Mouse (Mus musculus) heart, embryonic 15.5 days (tissue): ENCODE results near the gene Clec2g. TPM values are rescaled to one million over a fixed set of nuclear protein-coding genes. Genes with fewer than 3 reads are reported as not detected.
"Not testable (repeated sequence)": the region's sequence is repeated elsewhere in the genome, so short reads cannot be mapped to it uniquely, and the experiment has no call there.

Experiments used
- ATAC-seq: fragments of 200-750 bp; cut with Nextera tagmentation; replicated peaks from 2 replicates; pipeline ENCODE4 v1.8.0; 2017; ENCODE audit warnings: low read depth, moderate TSS enrichment; ENCODE audit not compliant: insufficient number of reproducible peaks, insufficient read depth, low FRiP score
- H3K27ac ChIP-seq: fragments of 300-500 bp; sonication (generic); 2 replicates; pipeline ENCODE4 v1.5.1; 2015; ENCODE audit warnings: mild to moderate bottlenecking, inconsistent platforms
- H3K27me3 ChIP-seq: fragments of 300-500 bp; sonication (generic); 2 replicates; pipeline ENCODE4 v1.6.1; 2015; ENCODE audit warnings: inconsistent platforms
- H3K36me3 ChIP-seq: fragments of 300-500 bp; sonication (generic); 2 replicates; pipeline ENCODE4 v1.6.1; 2015; ENCODE audit warnings: mild to moderate bottlenecking, inconsistent platforms
- H3K4me1 ChIP-seq: fragments of 300-500 bp; sonication (generic); replicated peaks from 2 replicates; pipeline ENCODE4 v1.6.1; 2015; ENCODE audit warnings: inconsistent platforms
- H3K4me2 ChIP-seq: fragments of 300-500 bp; sonication (generic); 2 replicates; pipeline ENCODE4 v1.6.1; 2015; ENCODE audit warnings: inconsistent platforms, mild to moderate bottlenecking, moderate library complexity
- H3K4me3 ChIP-seq: fragments of 300-500 bp; sonication (generic); 2 replicates; pipeline ENCODE4 v1.5.1; 2015; ENCODE audit warnings: mild to moderate bottlenecking, inconsistent platforms
- H3K9ac ChIP-seq: fragments of 300-500 bp; sonication (generic); 2 replicates; pipeline ENCODE4 v1.6.1; 2015; ENCODE audit warnings: mild to moderate bottlenecking, inconsistent platforms
- H3K9me3 ChIP-seq: fragments of 300-500 bp; sonication (generic); replicated peaks from 2 replicates; pipeline ENCODE4 v1.6.1; 2016; ENCODE audit warnings: inconsistent platforms
- WGBS: fragments of 180-500 bp; shearing (Covaris S2); methylation state at CpG from one replicate; pipeline ENCODE4 v1.1.7; 2015; ENCODE audit warnings: mixed read lengths; 5-methylcytosine and 5-hydroxymethylcytosine counted together
- polyA plus RNA-seq: library from polyadenylated mRNA; unstranded; fragments of >200 nt; fragmentation: Nextera tagmentation; extraction: Ambion mirVana; gene quantifications from 2 replicates; pipeline ENCODE4 v1.2.1, GENCODE M21; 2015

Clec2g gene
- polyA plus RNA-seq, 1 experiment from 2014 or later, result not detected

DNA sequence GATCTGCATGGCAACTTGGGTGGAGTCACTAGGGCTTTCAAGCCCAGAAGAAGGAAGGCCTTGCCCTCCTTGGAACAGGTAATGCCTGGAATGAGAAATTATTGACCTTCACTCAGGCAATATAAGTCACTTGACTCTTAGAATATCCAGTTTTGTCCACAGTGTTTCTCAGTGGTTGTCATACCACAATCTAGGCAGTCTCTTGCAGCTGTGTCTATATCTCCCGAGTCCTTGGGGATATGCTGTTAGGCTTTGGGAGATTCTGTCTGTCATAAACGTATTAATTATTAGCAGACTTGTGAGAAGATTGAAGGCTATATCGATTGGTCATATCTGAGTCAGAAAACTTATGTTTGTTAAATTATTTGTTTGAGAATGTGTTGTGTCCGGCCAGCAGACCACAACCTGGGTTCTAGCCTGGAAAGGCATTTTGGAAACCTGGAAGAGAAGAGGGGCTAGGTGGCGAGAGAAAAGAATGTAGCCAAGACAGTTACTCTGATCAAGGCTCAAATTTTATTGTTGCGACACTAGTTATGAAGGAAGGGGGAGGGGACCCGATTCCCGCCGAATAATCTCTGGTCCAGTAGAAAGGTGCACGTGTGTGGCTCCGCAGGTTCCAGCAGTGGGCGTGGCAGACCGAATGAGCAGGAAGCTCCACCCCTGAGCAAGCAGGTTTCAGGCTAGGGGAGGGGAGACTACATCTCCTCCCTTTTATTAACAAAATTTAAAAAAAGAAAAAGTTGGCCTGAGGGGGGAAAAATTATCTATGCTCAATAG is 1.9 kb downstream of the Clec2g start:
- not testable (repeated sequence) for H3K4me1 ChIP-seq, ATAC-seq, H3K27me3 ChIP-seq, H3K27ac ChIP-seq, H3K4me2 ChIP-seq, H3K36me3 ChIP-seq, H3K9ac ChIP-seq, H3K4me3 ChIP-seq, H3K9me3 ChIP-seq
- 84% methylated on average over 4 of the region's 13 CpGs for WGBS

DNA sequence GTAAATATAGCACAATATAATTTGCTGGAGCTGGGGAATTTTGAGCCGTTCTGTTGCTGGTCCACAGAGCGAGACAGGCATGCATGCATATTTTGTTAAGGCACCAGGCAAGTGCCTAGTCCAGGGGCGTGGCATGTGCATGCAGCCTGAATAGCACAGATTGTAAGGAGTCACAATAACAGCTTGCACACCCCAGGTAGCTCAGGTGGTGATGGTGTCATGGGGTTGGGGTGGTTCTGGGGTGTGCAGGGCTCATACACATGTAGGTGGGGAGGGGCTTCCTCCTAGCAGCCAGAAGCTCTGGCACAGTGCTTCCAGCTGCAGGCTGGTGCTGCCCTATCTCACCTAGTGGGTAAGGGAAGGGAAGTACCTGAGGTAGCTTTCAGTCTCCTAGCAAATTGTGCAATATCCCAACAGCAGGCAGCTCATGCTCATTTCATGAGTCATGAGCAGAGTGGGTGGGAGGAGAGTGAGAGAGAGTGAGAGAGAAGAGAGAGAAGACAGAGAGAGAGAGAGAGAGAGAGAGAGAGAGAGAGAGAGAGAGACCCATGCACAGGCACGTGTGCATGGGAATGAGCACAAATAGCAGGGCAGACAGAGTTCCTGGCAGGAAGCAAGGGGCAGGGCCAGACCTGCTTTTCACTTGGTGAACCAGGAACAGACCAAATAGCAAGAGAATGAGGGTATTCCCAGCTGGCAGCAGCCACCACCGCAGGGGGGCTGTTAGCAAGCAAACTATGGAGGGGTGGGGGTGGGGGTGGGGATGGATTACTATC is 7.7 kb downstream of the Clec2g start:
- ATAC-seq, result no peak

GRCm38 (mm10) chr6:128945564-128945963 is 11.4 kb downstream of the Clec2g start:
- WGBS, result 72% methylated on average over 3 of the region's 3 CpGs
- ATAC-seq, result no peak

More for the DNA sequence above, 7.7 kb downstream of the Clec2g start:
- H3K4me2 ChIP-seq, result no peak overlapping the region
- no peak overlapping the region for H3K9ac ChIP-seq
- WGBS, result 70% methylated on average over 5 of the region's 5 CpGs
- H3K27me3 ChIP-seq, result no peaks in the 10 kb centered on the region
- H3K36me3 ChIP-seq, result no peaks in the 10 kb centered on the region
- H3K4me3 ChIP-seq, result no peak overlapping the region
- H3K9me3 ChIP-seq, result no peaks in the 10 kb centered on the region
- H3K4me1 ChIP-seq, result no peaks in the 10 kb centered on the region
- no peak overlapping the region for H3K27ac ChIP-seq

GRCm38 (mm10) chr6:128961110-128961509 is 26.9 kb downstream of the Clec2g start:
- no peaks in the 10 kb centered on the region for H3K4me1 ChIP-seq
- no peak overlapping the region for H3K4me3 ChIP-seq
- H3K27ac ChIP-seq, result no peak overlapping the region
- no peaks in the 10 kb centered on the region for H3K36me3 ChIP-seq
- no peaks in the 10 kb centered on the region for H3K9me3 ChIP-seq
- H3K27me3 ChIP-seq, result no peaks in the 10 kb centered on the region
- H3K4me2 ChIP-seq, result no peak overlapping the region
- 83% methylated on average over 1 of the region's 1 CpGs for WGBS
- ATAC-seq, result no peak
- no peak overlapping the region for H3K9ac ChIP-seq

More at GRCm38 (mm10) chr6:128945564-128945963, 11.4 kb downstream of the Clec2g start:
- H3K4me3 ChIP-seq, result no peak overlapping the region
- H3K4me1 ChIP-seq, result no peaks in the 10 kb centered on the region
- H3K36me3 ChIP-seq, result no peaks in the 10 kb centered on the region
- H3K9ac ChIP-seq, result no peak overlapping the region
- H3K4me2 ChIP-seq, result no peak overlapping the region
- no peak overlapping the region for H3K27ac ChIP-seq
- no peaks in the 10 kb centered on the region for H3K9me3 ChIP-seq
- H3K27me3 ChIP-seq, result no peaks in the 10 kb centered on the region

DNA sequence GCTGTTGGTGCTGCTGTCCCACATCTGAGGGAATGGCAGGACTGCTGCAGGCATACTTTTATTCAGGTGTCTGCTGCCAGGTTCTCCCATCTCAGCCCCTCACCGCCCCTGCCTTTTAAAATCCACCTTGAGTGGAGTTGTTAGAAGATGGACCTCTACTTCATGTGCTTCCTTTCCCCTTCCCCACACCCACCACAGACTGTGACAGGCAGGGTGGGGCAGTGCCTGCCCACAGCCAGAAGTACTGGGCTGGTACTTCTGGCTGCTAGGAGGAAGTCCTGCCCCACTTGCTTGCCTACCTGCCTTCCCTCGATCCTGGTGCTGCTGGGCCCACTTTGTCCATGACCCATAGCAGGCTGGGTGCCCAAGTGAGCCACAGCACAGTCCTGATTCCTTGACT is 27.9 kb downstream of the Clec2g start:
- H3K4me3 ChIP-seq, H3K9ac ChIP-seq, H3K4me2 ChIP-seq, H3K27me3 ChIP-seq, H3K4me1 ChIP-seq, H3K36me3 ChIP-seq, ATAC-seq, H3K9me3 ChIP-seq, H3K27ac ChIP-seq: not testable (repeated sequence)
- 73% methylated on average over 2 of the region's 2 CpGs for WGBS

DNA sequence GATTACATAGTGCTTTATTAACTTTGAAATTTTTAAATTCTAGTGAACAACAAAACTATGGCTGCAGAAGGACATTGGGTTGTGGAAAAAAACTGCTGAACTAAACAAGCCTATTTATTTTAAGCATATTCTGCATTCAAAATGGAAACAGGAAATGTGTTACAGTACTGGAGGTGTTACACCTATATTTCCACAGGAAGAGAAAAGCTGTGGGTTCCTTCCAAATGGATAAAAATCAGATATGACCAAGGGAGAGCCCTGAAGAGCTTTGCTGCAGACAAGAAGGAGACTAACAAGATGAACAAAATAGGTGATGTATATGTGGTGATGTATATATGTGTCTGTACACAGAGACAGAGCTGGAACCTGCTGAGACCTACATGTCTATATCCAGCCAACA is 30.3 kb downstream of the Clec2g start:
- H3K27ac ChIP-seq, result no peak overlapping the region
- ATAC-seq, result no peak
- H3K4me1 ChIP-seq, result no peaks in the 10 kb centered on the region
- H3K4me2 ChIP-seq, result no peak overlapping the region
- no peak overlapping the region for H3K9ac ChIP-seq
- H3K4me3 ChIP-seq, result no peak overlapping the region
- no peaks in the 10 kb centered on the region for H3K36me3 ChIP-seq
- H3K9me3 ChIP-seq, result no peaks in the 10 kb centered on the region
- no peaks in the 10 kb centered on the region for H3K27me3 ChIP-seq

DNA sequence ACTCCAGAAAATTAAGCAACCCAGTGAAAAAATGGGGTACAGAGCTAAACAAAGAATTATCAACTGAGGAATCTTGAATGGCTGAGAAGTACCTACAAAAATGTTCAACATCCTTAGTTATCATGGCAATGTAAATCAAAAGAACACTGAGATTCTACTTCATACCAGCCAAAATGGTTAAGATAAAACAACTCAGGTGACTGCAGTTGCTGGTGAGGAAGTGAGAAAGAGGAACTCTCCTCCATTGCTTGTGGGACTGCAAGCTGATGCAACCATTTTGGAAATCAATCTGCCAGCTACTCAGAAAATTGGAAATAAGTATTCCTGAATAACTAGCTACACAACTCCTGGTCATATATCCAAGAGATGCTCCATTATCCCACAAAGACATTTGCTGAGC is 34.3 kb downstream of the Clec2g start:
- no peak overlapping the region for H3K4me3 ChIP-seq
- no peak overlapping the region for H3K9ac ChIP-seq
- H3K27ac ChIP-seq, result no peak overlapping the region
- H3K4me2 ChIP-seq, result no peak overlapping the region
- ATAC-seq, result no peak
- H3K36me3 ChIP-seq, result no peaks in the 10 kb centered on the region
- H3K27me3 ChIP-seq, result no peaks in the 10 kb centered on the region
- H3K4me1 ChIP-seq, result no peaks in the 10 kb centered on the region
- H3K9me3 ChIP-seq, result no peaks in the 10 kb centered on the region

GRCm38 (mm10) chr6:128969741-128970140 is 35.6 kb downstream of the Clec2g start:
- 86% methylated on average over 1 of the region's 1 CpGs for WGBS
- Histone ChIP-seq H3K9ac (no peak overlapping the region), H3K4me1 (no peaks in the 10 kb centered on the region), H3K27me3 (no peaks in the 10 kb centered on the region), H3K4me2 (no peak overlapping the region), H3K9me3 (no peaks in the 10 kb centered on the region), H3K27ac (no peak overlapping the region), H3K4me3 (no peak overlapping the region), H3K36me3 (no peaks in the 10 kb centered on the region)
- ATAC-seq, result no peak

DNA sequence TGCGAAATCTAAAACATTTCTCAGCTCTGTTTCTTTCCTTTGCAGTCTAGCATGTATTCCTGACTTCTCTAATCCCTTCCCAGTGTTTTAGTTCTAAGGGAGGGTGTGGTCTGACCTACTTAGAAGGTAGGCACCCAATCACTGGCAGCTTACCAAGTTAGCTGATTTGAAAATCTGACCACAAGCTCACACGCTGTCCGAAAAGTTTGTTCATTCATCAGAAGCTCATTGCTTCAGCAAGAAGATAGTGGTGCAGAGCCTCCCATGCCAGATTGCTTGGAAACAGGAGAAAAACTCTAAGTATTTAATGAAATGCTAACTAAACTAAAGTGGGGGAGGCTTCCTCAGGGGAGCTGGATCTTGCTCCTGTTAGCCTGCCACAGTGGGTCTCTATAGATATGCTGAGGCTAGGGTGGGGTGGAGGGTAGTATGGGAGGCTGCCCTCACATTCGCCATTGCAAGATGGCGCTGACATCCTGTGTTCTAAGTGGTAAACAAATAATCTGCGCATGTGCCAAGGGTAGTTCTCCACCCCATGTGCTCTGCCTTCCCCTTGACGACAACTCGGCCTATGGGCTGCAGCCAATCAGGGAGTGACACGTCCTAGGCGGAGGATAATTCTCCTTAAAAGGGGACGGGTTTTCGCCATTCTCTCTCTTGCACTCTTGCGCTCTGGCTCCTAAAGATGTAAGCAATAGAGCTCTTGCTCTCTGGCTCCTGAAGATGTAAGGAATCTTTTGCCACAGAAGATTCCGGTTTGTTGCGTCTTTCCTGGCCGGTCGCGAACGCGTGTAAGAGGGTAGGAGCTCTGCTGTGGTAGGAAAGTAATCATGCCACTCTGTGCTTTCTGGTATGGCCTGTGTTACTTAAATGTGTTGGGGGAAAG is 36.6 kb downstream of the Clec2g start:
- H3K9ac ChIP-seq, H3K4me2 ChIP-seq, H3K27me3 ChIP-seq, H3K9me3 ChIP-seq, H3K27ac ChIP-seq, ATAC-seq, H3K4me1 ChIP-seq, H3K36me3 ChIP-seq, H3K4me3 ChIP-seq: not testable (repeated sequence)
- 93% methylated on average over 20 of the region's 20 CpGs for WGBS

- no peak for ATAC-seq
Observed at GRCm38 (mm10) chr6:128971394-128972039, 37.3 kb downstream of the Clec2g start.

GRCm38 (mm10) chr6:128972156-128972555 is 38.0 kb downstream of the Clec2g start:
- WGBS, result 86% methylated on average over 2 of the region's 2 CpGs
- Histone ChIP-seq H3K4me1 (no peaks in the 10 kb centered on the region), H3K4me3 (no peak overlapping the region), H3K9me3 (no peaks in the 10 kb centered on the region), H3K27me3 (no peaks in the 10 kb centered on the region), H3K9ac (no peak overlapping the region), H3K27ac (no peak overlapping the region), H3K4me2 (no peak overlapping the region), H3K36me3 (no peaks in the 10 kb centered on the region)
- ATAC-seq, result no peak

More at GRCm38 (mm10) chr6:128971394-128972039, 37.3 kb downstream of the Clec2g start:
- WGBS, result 83% methylated on average over 1 of the region's 1 CpGs
- H3K9ac ChIP-seq, result no peak overlapping the region
- no peaks in the 10 kb centered on the region for H3K27me3 ChIP-seq
- no peaks in the 10 kb centered on the region for H3K4me1 ChIP-seq
- H3K4me3 ChIP-seq, result no peak overlapping the region
- H3K36me3 ChIP-seq, result no peaks in the 10 kb centered on the region
- H3K9me3 ChIP-seq, result no peaks in the 10 kb centered on the region
- no peak overlapping the region for H3K4me2 ChIP-seq
- H3K27ac ChIP-seq, result no peak overlapping the region
